Comparison of ENCODE assay signal across 14 mouse cellular contexts in genomic region chr15:80563634-80564208, GRCm38 (mm10). TPM values are rescaled to one million over a fixed set of nuclear protein-coding genes. Genes with fewer than 3 reads are reported as not detected.
DNase-seq lines count a peak whose midpoint lies in the region; ATAC-seq and TF ChIP-seq lines count a peak whose summit lies in the region.
"Had no signal": no experiment of that assay in that cellular context is flagged by ENCODE, and none has a peak within 500 bp of the region (broad histone marks: within the 10 kb centered on the region; RNA-seq: fewer than 3 reads in every experiment).

No protein-coding gene starts in this region.

- H3K27ac ChIP-seq in layer of hippocampus, adult 2 months: no peak overlapping the region
- no peak overlapping the region for H3K27ac ChIP-seq in MEL (ENCODE audit: control insufficient read depth, low read depth, low read length)
- no peak overlapping the region for H3K27ac ChIP-seq in midbrain, embryonic 11.5 days (ENCODE audit: low read depth, low read length)
- H3K27ac ChIP-seq: liver, embryonic 15.5 days; neural tube, embryonic 12.5 days had no signal

- TF ChIP-seq CTCF in layer of hippocampus, adult 2 months (conservative IDR thresholded peaks at IDR 0.05): peak; percentile 63
- no peak for TF ChIP-seq CTCF in C2C12 (IDR thresholded peaks at IDR 0.05; ENCODE audit: control insufficient read depth, insufficient read depth, insufficient read length)
- TF ChIP-seq CTCF in MEL (IDR thresholded peaks at IDR 0.05 in 2 of 3, conservative IDR thresholded peaks at IDR 0.05 in 1 of 3; ENCODE audit: control insufficient read depth in 1 of 3, insufficient read depth in 1 of 3, low read depth in 2 of 3, low read length in 3 of 3, poor library complexity in 1 of 3, severe bottlenecking in 1 of 3): peak; percentile 29 to 50 (median 35); a peak in 5 of 6 replicates

- no peak overlapping the region for H3K4me2 ChIP-seq in midbrain, embryonic 11.5 days
- H3K4me2 ChIP-seq: liver, embryonic 15.5 days; neural tube, embryonic 12.5 days had no signal

- DNase-seq in layer of hippocampus, adult 2 months (ENCODE audit: low spot score in 2 of 2): no peak
- DNase-seq in layer of hippocampus, adult 8-10 months (ENCODE audit: low spot score in 2 of 2): no peak
- DNase-seq in MEL (ENCODE audit: low read depth, low spot score): peak; percentile 41
- DNase-seq in midbrain, embryonic 11.5 days (ENCODE audit: low spot score, missing footprints): no peak
- DNase-seq in urinary bladder, postnatal 4 days (ENCODE audit: low spot score in 2 of 2): no peak

- TF ChIP-seq POLR2A in MEL (IDR thresholded peaks at IDR 0.05; ENCODE audit: control insufficient read depth in 1 of 2, insufficient read depth in 1 of 2, low read depth in 1 of 2, low read length in 2 of 2, poor library complexity in 1 of 2): no peak

- H3K79me2 ChIP-seq in C2C12 (ENCODE audit: control insufficient read depth, insufficient read depth) (no peaks in the 10 kb centered on the region), MEL (ENCODE audit: control insufficient read depth, insufficient read depth, low read length, poor library complexity) (no peaks in the 10 kb centered on the region)

- peaks cover 2 to 10% of the 10 kb centered on the region in 2 experiments; a peak in 3 of 4 replicates for H3K4me1 ChIP-seq in MEL (ENCODE audit: control insufficient read depth in 1 of 2, insufficient read depth in 2 of 2, low read length in 2 of 2)
- H3K4me1 ChIP-seq in midbrain, embryonic 11.5 days (ENCODE audit: control insufficient read depth, insufficient read depth, low read length): no peaks in the 10 kb centered on the region
- H3K4me1 ChIP-seq: liver, embryonic 15.5 days; neural tube, embryonic 12.5 days had no signal

- H3K27me3 ChIP-seq in C2C12 (ENCODE audit: control insufficient read depth, insufficient read depth, insufficient read length) (no peaks in the 10 kb centered on the region), MEL (ENCODE audit: control insufficient read depth in 1 of 2, insufficient read depth in 2 of 2, low read length in 2 of 2) (peaks cover 2 to 4% of the 10 kb centered on the region in 2 experiments; a peak in 3 of 4 replicates)
- H3K27me3 ChIP-seq in midbrain, embryonic 11.5 days (ENCODE audit: control insufficient read depth, insufficient read depth, low read length): no peaks in the 10 kb centered on the region
- H3K27me3 ChIP-seq: neural tube, embryonic 12.5 days had no signal

- no peaks in the 10 kb centered on the region for H3K79me3 ChIP-seq in C2C12 (ENCODE audit: low read depth)

- no peak overlapping the region for H3K4me3 ChIP-seq in layer of hippocampus, adult 2 months
- no peak overlapping the region for H3K4me3 ChIP-seq in C2C12 (ENCODE audit: insufficient read depth, poor library complexity, severe bottlenecking)
- H3K4me3 ChIP-seq in MEL (ENCODE audit: control insufficient read depth in 1 of 2, insufficient read depth in 1 of 2, low read depth in 2 of 2, low read length in 2 of 2): no peak overlapping the region
- H3K4me3 ChIP-seq in midbrain, embryonic 11.5 days (ENCODE audit: low read depth, low read length): no peak overlapping the region
- H3K4me3 ChIP-seq: liver, embryonic 15.5 days; neural tube, embryonic 12.5 days had no signal

- peak; percentile 53 for TF ChIP-seq RAD21 in MEL (IDR thresholded peaks at IDR 0.05; ENCODE audit: low read depth, low read length)

- H3K36me3 ChIP-seq in C2C12 (ENCODE audit: control insufficient read depth, insufficient read depth) (no peaks in the 10 kb centered on the region), MEL (ENCODE audit: control insufficient read depth in 1 of 2, insufficient read depth in 2 of 2, low read length in 2 of 2) (peaks cover 0 to 17% of the 10 kb centered on the region in 2 experiments; a peak in 2 of 4 replicates)
- no peaks in the 10 kb centered on the region for H3K36me3 ChIP-seq in midbrain, embryonic 11.5 days (ENCODE audit: control insufficient read depth, insufficient read depth, low read length)
- H3K36me3 ChIP-seq: liver, embryonic 15.5 days; neural tube, embryonic 12.5 days had no signal

- no peak overlapping the region for H3ac ChIP-seq in C2C12 (ENCODE audit: control insufficient read depth, insufficient read length, low read depth)

- ATAC-seq in megakaryocyte progenitor cell, adult 5-6 weeks (replicated peaks; ENCODE audit: poor library complexity): peak; percentile 53
- ATAC-seq in midbrain, embryonic 11.5 days (ENCODE audit: low FRiP score): no peak
- ATAC-seq: forebrain, embryonic 14.5 days had no signal

- no peaks in the 10 kb centered on the region for H3K9me3 ChIP-seq in MEL (replicated peaks; ENCODE audit: insufficient read depth, low read length)
- H3K9me3 ChIP-seq in midbrain, embryonic 11.5 days (ENCODE audit: control insufficient read depth, low read length): no peaks in the 10 kb centered on the region
- H3K9me3 ChIP-seq: liver, embryonic 15.5 days; neural tube, embryonic 12.5 days had no signal

- 94% methylated on average over 6 of the region's 6 CpGs for WGBS in midbrain, embryonic 11.5 days

- no peak for TF ChIP-seq EP300 in MEL (IDR thresholded peaks at IDR 0.05; ENCODE audit: low read depth in 1 of 2, low read length in 2 of 2)

- no peak overlapping the region for H3K9ac ChIP-seq in MEL (ENCODE audit: control insufficient read depth, low read depth, low read length, poor library complexity, severe bottlenecking)
- H3K9ac ChIP-seq in midbrain, embryonic 11.5 days (ENCODE audit: low read length): no peak overlapping the region
- H3K9ac ChIP-seq: liver, embryonic 15.5 days; neural tube, embryonic 12.5 days had no signal

TF ChIP-seq in C2C12, 6 proteins besides CTCF, POLR2A, EP300 and RAD21:
- TF ChIP-seq MYOG (IDR thresholded peaks at IDR 0.05; ENCODE audit: control insufficient read depth, extremely low read depth, insufficient read length) (no peak), FOSL1 (IDR thresholded peaks at IDR 0.05; ENCODE audit: insufficient read depth, low read length, poor library complexity, severe bottlenecking) (no peak), CEBPB (IDR thresholded peaks at IDR 0.05; ENCODE audit: low read depth) (peak; percentile 22)

TF ChIP-seq in MEL, 35 proteins besides CTCF, POLR2A, EP300 and RAD21:
- TF ChIP-seq E2F4 (IDR thresholded peaks at IDR 0.05; ENCODE audit: borderline replicate concordance, low read depth, low read length) (no peak), SMC3 (IDR thresholded peaks at IDR 0.05; ENCODE audit: low read depth, low read length) (peak; percentile 33; the same call in 1 of the 2 replicates)

RNA-seq across cellular contexts. Expression of gene Enthd1, which starts 1.2 kb away (rescaled TPM):
- total RNA-seq in layer of hippocampus, adult 2 months (2021): not detected
- not detected for total RNA-seq in layer of hippocampus, adult 8-10 months (2022)
- polyA plus RNA-seq in C2C12 (2012; fragmentation: generic; extraction: Trizol) (0.02 TPM), MEL (2012; ENCODE audit: insufficient read depth in 1 of 2, insufficient read length in 2 of 2, low read depth in 1 of 2, low replicate concordance in 2 of 2, missing spikeins in 1 of 2) (not detected)
- not detected in 2 replicates for total RNA-seq in MEL (2012; rRNA removed)
- total RNA-seq in megakaryocyte progenitor cell, adult 5-6 weeks (2015): not detected in 2 replicates
- not detected in 2 replicates for total RNA-seq in megakaryocyte progenitor cell, adult 5-6 weeks (2017)
- not detected in 2 replicates for polyA plus RNA-seq in midbrain, embryonic 11.5 days (2014; fragmentation: Nextera tagmentation; extraction: Ambion mirVana)
- total RNA-seq: adrenal gland, adult 18-20 months had no signal
- polyA plus RNA-seq: forebrain, embryonic 14.5 days; heart, embryonic 14.5 days; kidney, embryonic 14.5 days; liver, embryonic 15.5 days; neural tube, embryonic 12.5 days; small intestine, adult 2 months had no signal

RNA-seq across cellular contexts. Expression of gene Grap2, which starts 8.7 kb away (rescaled TPM):
- under 1 TPM; 0.22 to 0.28 TPM for total RNA-seq in layer of hippocampus, adult 2 months (2021)
- under 1 TPM; 0.07 to 0.34 (median 0.17) TPM for total RNA-seq in layer of hippocampus, adult 8-10 months (2022)
- polyA plus RNA-seq in C2C12 (2012; fragmentation: generic; extraction: Trizol) (under 0.01 TPM), MEL (2012; ENCODE audit: insufficient read depth in 1 of 2, insufficient read length in 2 of 2, low read depth in 1 of 2, low replicate concordance in 2 of 2, missing spikeins in 1 of 2) (1 to 10 TPM in 1 of 2 experiments, not detected in 1; 5.1 TPM)
- total RNA-seq in MEL (2012; rRNA removed): 0.20 and 0.62 TPM in 2 replicates
- 0.05 and 1.2 TPM in 2 replicates for total RNA-seq in megakaryocyte progenitor cell, adult 5-6 weeks (2015)
- 1.5 and 1.8 TPM in 2 replicates for total RNA-seq in megakaryocyte progenitor cell, adult 5-6 weeks (2017)
- 4.9 and 5.0 TPM in 2 replicates for polyA plus RNA-seq in midbrain, embryonic 11.5 days (2014; fragmentation: Nextera tagmentation; extraction: Ambion mirVana)
